Mouse (Mus musculus) NIH3T3 (cell line): ENCODE data around the gene Prkag2.
A peak's percentile ranks its signal among the peaks of the same experiment; 100 is the strongest.

ENCODE experiments used
- DNase-seq: peaks from one replicate; pipeline ENCODE4 v3.0.0-alpha.2; 2012; ENCODE audit warnings: low read depth

The Prkag2 gene

DNA sequence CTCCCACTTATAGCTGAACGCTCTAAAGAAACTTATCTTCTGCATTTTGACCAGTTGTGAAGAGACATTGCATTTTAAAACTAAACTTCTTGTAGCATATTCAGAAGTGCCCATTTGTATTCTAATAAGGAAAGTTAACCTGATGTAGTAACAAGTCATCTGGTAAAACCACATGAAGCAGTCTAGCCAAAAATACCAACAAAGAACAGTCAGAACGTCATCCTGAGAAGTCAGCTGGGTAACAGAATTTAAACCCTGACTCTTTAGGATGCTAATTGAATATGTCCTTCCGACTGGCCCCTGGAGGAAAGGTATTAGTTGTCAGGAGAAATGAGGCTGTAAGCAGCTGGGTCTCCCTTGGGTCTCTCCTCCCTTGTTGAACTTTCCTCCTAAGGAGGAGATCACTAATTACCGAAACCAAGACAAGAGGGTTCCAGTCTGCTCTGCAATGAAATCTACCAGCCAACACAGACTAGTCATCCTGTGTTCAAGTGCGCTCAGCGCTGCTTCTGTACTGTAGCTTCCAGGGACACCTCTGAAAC lies 276.5 kb downstream of the Prkag2 start:
- DNase-seq = no peak

DNA sequence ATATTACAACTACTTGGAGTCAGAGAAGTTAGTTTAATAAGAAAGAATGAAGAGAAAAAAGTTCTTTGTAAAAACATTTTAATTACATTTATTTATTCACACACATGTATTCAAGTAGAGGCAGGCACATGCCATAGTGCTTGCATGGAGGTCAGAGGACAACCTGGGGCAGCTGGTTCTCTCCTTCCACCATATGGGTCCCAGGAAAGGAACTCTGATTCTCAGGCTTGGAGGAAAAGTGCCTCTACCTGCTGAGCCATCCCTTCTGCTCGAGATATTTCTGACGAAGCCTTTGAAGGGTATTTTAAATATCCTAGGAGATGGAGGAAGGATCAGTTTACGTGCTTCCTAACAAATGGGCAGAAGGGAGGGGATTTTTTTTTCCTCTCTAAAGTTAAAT lies 277.7 kb downstream of the Prkag2 start:
- no peak for DNase-seq

DNA sequence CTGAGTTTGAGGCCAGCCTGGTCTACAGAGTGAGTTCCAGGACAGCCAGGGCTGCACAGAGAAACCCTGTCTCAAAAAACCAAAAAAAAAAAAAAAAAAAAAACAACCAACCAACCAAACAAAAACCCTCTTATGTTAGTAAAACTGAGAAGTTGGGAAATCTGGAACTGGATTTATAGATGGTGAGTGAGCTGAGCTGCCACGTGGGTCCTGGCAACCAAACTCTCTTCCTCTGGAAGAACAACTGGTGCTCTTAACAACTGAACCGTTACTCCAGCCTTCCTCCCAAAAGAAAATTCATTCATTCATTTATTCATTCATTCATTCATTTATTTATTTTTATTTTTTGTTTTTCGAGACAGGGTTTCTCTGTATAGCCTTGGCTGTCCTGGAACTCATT lies 278.2 kb downstream of the Prkag2 start:
- DNase-seq = peak; percentile 48

DNA sequence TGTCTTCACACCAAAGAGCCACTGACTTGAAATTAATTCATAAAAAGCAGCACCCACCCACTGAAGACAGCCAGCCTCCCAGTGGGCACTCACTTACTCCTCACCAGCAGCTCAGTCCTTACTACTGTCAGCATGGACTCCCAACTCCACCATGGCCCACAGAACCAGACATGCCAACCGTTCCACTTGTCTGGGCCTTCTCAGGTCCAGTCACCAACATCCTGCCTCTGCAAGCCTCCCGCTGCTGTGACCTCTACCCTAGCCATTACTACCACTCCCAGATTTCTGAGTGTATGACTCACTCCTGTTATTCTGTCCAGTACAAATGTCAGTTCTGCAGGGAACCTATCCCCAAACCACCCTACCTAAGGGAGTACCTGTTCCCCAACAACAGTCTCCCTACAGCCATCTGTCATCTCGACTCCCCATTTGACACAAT lies 279.0 kb downstream of the Prkag2 start:
- peak; percentile 59 for DNase-seq

DNA sequence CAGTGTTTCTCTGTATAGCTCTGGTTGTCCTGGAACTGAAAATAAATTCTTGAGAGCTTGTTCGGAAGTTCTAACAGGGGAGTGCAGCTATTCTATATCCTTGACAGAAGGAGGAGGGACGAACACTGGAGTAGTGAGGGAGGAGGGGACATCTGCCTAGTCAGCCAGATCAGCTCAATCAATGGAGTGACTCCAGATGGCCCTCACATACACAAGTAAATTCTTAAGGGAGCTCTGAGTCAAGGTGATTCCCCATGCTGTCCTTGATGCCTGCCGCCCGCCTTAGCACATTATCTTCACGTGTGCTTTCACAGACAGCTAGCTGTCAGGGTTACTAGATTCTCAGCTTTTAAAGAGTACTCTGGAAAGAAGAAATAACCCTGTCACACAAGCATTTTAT lies 279.8 kb downstream of the Prkag2 start:
- no peak for DNase-seq

DNA sequence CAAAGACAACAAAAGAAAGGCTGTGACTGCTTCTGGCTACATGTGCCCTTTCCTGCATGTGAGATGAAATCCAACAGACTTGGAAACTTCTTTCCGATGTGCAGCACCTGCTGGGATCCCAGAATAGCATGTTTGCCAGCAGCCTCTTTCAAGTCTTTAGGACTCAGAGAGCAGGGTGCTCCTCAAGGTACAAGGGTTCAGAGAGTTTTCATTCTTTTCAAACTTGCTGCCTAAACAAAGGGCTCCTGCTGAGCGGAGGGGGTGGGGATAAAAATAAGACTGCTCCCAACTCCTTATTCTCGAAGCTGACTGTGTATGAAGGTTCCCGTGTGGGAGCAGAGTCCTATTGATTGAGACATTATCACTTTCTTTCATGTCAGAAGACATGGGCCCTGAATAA lies 283.3 kb downstream of the Prkag2 start:
- no peak for DNase-seq

DNA sequence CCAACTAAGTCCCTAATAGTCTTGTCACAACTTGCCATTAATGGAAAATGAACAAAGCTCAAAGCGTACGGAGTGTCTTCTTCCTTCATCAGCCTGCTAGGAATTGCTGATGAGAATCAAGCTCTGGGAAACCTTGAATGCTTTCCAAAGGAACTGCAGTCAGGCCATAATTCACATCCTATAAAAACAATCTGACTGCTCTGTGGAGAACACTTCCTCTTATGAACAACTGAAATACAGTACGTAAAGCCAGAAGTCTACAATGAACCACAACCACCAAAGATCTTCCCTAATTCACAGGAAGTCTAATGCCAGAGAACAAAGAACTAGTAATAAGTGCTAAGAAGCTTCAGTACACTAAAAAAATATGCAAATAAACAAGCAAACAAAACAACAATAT lies 286.5 kb downstream of the Prkag2 start:
- no peak for DNase-seq

DNA sequence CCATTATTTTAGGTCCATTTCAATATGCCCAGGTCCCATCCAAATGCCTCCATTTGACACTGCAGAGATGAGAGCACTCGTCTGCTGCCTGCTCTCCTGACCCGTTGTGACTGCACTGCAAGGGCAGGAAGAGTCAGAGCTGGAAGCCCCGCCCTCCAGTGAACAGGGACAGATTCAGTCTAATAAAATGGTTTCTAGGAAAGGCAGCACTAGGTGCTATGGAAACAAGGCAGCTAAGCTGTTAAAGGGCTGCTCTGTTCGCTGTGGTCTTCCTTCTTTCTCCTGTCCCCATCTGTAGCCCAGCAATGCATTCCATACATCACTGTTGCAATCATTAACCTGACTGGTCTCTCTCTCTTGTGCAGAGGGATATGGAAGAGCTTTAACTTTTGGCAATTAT lies 287.4 kb downstream of the Prkag2 start:
- no peak for DNase-seq
